Mouse (Mus musculus) gastrocnemius, postnatal 25 days (tissue): ENCODE measurements around the gene Hpn. TPM values are rescaled to one million over a fixed set of nuclear protein-coding genes. Genes with fewer than 3 reads are reported as not detected.

Experiments
- DNase-seq: peaks from one replicate; pipeline ENCODE4 v3.0.0; 2022
- total RNA-seq, 2 experiments: library from RNA; stranded (reverse); gene quantifications; 1 replicate in 1 of 2; 2 replicates in 1 of 2; pipeline ENCODE4 v1.2.3; 2021

Gene Hpn
- total RNA-seq, 2 experiments from 2014 or later: 15.5 to 17.3 TPM

DNA sequence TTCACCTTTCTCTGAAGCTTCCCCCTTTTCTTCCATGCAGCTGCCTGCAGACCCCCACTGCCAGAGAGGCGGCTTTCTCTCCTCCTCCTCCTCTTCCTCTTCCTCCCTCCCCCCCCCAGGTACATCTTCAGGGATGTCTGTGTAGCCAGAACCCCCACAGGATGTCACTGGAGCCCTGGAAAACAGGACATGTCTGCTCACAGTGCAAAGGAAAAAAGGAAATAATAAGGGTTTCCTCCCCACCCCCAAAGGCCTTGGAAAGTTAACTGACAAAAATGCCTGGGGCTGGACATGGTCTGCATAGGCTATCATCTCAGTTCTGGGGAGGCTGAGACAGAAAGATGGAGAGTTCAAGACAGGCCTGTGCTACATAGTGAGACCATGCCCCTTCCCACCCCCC, 34.0 kb downstream of the Hpn start:
- no peak for DNase-seq

DNA sequence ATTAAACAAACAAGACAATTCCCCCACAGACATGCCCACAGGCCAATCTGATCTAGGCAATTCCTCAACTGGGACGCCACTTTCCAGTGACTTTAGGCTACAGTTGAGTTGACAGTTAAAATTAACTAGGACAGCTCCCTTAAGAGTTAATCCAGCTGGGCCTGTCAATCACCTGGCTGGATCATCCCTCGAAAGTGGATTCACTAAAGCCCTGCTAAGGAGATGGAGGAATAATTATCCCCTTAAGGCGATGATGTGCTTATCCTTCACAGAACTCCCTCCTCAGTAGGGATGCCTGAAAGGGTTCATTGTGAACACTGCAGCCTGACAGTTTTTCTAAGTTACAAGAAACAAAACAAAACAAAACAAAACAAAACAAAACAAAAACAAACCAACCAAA, 34.5 kb downstream of the Hpn start:
- DNase-seq: no peak

DNA sequence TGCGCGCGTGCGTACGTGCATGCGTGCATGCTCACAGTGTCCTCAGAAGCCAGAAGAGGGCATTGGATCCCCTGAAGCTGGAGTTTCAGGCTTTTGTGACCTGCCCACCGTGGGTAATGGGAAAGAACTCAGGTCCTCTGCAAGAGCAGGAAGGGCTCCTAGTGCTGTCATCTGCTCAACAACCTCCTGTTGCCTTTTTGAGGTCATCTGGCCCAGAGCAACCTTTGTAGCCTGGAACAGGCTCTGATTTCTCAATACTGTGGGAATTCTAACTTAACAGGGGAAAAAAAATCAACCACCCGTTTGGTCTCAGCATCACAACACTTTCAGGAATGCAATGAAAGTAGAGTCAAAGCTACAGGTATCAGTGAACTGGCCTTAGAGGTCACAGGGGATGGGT, 35.4 kb downstream of the Hpn start:
- DNase-seq: no peak

DNA sequence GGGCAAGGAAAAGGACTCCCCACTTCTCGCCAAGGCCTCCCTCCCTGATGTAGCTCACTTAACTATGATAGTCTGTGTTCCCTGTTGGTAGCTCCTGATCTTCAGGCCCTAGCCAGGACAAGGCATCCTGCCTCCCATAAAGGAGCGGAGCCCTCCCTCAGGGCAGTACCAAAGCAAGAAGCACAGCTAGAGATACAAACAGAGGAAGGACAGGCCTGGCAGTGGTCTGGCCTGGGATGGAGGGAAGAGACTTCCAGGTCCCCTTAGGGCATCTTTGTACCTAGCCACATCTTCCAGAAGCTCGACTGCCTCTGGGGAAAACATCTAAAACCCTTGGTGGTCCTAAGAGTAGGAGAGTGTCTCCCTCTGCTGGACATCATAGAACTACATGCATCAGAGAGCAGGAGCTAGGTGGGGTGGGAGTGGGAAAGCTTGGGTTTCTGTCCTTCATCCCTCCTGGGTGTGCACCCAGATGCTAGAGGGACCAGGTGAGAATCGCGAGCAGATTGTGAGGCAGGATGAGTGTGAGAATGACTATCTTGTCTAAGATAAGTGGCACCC, 37.1 kb downstream of the Hpn start:
- DNase-seq: no peak

DNA sequence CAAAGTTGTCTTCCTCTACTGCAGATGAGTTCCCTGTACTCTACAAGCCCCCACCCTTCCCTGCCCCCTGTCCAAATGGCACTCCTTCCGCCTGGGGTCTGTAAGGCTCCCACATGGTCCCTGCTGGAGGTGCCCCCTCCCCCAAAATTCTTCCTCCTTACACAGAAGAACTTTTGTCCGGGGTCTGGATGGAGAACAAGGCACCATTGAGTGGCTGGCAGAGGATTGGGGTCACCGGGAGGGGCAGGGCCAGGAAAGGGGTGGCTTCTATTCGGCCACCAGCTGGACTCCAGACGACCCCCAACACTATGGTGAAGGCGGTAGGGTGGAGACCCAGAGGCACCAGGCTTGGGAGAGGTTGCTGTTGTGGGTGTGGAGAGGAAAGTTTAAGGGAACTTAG, 37.6 kb downstream of the Hpn start:
- DNase-seq: no peak

DNA sequence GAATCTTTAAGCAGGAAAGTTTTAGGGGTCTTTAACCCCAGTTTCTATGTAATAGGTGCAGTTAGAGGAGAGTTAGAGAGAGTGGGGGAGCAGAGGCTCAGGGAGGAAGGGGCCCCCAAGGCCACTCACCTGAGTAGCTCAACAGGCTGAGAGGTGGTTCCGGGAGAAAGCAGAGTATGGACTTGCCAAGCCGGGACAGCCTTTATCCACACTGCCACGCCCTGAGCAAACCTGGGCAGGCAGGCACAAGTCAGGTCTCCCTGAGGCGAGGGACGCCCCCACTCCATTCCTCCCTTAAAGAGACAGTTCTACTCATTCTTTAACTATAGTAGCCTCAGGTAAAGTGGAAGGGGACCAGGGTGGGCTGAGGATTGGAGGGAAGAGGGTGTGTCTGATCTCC, 38.6 kb downstream of the Hpn start, which contains the start of gene Fxyd3:
Gene Fxyd3, minus strand, starts transcription at position 213 of the 400 bp plus-strand sequence.
- DNase-seq: no peak

DNA sequence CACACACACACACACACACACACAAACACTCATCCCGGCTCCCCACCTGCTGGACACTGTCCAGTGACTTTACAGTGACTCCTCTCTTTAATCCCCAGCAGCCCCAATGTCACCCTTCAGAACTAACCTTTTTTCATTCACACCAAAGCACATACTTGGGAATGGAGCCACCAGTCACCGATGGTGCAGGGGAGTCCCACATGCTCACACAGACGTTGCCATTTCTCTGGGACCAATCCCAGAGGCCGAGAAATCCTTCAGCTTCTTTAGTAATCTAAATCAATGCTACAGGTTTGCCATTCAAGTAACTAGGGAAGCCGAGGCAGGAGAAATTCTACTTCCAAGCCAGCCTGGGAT, 40.4 kb downstream of the Hpn start:
- DNase-seq: no peak

DNA sequence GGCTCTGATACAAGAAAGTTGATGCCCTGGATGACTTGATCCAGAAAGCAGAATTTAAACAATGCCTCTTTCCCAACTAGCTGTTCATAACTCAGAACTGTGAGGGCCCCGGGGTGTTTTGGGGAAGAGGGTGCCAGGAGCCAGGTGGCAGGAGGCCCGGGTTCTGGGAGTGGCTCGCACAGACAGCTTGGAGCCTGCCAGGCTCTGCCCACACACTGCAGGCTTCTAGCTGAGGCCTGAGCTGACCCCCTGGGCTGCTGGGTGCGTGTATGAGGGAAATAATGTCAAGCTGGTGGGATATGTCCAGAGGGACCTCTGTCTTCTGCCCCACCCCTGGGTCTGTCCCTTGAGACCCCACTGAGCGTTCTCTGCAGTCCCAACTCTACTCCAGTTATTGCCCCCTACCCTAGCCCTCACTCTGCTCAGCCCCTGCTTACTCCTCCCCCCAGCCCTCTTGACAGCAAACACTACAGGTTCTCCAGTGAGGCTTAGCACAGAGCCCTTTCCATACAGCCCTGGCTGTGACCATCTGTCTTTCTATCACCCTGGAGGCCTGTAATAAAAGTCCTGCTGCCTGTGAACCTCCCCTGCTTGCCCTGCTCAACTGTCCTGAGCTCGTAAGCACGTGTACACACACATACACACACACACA, 40.9 kb downstream of the Hpn start:
- DNase-seq: no peak

DNA sequence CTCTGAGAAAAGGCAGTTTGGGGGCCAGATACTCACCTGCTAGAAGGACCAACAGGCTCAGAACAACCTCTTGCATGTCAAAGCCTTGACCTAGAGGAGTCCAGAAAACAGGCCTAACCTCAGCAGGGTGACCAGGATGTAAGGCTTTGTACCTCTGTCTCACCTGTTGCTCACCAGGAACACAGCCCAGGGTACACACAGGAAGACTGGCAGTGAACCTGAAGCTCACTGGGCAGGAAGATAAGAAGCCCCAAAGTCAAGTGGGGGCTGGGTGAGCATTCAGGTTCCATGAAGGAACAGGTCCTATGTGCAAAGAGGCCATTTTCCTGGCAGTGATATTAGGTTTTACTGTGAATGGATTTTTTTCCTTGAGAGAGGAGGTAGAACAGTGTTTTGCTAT, 41.5 kb downstream of the Hpn start:
- no peak for DNase-seq

DNA sequence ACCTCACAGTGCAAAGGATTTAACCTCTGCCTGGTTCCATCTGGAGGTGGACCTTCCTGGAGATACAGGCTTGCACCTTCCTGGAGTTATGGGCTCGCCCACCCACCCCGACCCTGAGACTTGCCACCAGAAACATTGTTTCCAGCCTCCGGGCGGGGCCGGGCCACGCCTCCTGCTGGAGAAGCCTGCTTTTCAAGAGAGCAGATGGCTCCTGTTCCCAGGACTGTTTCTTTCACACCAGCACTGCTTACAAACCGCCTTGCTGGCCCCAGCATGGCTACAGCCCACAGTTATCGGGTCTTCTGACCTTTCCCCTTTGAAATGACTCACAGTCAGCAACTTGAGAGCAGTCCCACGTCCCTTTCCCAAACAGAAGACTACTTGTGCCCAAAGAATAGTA, 42.8 kb downstream of the Hpn start:
- DNase-seq: no peak

DNA sequence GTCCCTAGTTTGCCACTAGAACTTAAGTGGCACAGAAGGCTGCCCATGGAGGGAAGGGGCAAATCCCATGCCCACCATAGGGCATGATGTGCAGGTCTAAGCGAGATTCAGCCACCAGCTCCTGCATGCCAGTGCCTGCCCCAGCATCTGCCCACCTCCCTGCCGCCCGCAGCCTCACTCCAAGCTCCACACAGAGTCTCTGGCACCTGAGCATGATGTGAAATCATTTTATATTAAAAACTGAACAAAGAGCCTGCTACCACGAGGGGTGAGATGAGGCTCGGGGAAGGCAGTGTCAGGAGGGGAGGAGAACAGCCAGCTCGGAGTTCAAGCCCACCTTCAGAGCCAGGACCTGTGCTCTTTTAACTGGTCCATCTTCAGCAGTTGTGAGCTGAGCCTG, 44.8 kb downstream of the Hpn start:
- no peak for DNase-seq

DNA sequence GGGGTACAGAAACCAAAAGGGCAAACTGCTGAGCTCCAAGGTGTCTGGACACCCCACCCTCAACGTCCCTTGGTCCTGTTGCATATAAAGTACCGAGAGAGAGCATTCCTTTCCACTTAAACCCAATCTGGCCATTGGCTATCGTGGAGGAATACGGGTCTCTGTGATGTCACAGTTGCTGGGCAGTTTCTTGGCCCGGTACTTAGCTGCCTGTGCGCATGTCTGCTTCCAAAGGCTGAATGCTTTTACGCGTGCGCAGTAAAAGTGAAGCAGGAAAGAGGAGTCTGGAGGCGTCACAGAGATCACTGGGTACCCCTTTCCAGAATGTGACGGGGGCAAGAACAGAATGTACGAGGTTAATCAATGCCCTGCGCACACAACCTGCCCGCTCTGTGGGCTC, 45.6 kb downstream of the Hpn start:
- no peak for DNase-seq

DNA sequence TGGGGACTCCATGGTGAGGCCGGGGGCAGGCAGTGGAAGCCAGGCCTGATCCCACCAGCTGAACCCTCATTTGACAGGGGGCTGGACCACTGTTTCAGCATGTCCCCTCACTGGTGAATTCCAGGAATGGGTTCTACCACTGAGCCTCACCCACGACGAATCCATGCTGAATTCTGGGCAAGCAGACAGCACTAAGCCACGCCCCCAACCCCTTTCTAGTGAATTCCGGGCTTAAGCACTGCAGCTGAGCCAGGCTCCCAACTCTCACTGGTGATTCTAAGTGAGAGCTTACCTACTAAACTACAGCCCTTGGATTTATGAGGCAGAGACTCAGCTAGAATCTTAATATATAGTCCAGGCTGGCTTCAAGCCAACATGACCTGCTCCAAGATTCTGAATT, 47.3 kb downstream of the Hpn start:
- DNase-seq: peak; percentile 54

DNA sequence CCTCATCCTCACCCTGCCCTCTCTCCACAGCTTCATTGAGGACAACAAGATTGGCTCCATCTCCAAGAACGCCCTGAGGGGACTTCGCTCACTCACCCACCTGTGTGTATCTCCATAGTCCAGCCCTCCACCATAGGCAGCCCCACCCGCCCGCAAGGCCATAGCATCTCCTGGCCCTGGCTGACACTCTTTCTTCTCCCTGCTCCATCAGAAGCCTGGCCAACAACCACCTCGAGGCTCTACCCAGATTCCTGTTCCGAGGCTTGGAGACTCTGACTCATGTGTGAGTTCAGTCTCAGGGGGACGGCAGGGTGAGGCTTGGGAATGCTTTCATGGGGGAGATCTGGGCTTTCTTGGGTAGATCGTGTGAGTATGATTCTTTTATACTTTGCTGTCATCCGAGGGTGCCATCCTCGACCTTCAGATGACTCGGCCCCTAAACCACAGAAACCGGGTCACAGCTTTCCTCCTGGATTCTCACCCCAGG, 52.0 kb downstream of the Hpn start:
- DNase-seq: no peak

DNA sequence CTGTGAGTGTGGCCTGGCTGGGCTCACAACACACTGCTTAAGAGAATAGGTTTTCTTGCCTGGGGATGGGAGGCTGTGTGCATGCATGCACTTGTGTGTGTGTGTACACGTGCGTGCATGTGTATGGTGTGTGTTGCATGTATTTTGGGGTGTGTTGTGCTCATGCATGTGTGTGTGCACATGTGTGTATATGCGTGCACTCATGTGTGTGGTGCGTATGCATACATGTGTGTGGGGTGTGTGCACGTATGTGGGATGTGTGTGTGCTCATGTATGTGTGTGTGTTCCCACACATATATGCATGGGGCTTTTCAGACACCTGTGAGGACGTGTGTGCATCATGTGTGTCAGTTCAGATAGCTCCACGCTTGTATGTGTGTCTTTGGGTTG, 54.5 kb downstream of the Hpn start:
- no peak for DNase-seq

DNA sequence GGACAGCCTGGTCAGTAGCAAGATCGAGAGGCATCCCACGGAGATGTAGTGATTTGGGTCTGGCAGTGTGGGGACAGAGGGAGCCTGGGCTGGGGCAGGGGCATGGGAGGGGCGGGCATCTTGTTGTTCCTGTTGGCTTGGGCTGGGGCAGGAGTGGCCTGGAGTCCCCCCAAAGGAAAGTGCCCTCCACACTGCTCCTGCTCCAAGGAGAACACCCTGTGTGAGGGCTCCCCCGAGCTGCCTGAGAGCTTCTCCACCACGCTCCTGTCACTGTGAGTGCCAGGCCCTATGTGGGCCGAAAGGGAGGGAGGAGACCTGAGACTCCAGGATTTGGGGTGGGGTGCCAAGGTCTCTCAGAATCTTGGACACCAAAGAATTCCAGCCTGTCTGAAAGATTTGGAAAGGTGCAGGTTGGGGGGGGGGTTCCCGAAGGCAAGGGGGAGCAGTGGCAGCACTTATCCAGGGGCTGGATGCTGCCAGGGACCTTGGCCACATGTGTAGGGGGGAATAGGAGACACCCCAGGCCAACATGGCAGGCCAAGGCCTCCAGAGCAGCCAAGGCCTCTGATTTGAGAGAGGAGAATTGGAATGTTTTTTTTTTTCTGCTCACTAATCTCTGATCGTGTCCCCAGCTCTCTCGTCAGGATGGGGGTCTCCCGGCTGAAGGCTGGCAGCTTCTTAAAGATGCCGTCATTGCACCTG, 55.0 kb downstream of the Hpn start:
- no peak for DNase-seq

DNA sequence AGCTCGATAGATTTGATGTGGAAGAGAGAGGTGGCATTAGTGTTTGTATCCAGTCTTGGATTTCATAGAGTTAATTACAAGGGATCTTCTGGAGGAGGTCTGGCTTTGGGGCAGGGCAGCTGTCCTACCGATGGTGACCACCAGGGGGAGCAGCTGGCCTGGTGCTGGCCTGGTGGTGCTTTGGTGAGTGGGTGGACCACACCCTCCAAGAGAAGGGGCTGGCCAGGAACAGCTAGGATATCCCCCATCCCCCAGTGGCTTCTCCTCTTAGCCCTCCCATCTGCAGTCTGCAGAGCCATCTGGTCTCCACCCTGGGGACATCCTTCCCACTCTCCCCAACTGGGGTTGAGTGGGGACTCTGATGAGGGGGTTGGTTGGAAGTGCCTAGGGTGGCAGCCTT, 56.0 kb downstream of the Hpn start, which contains the start of gene Lgi4:
Gene Lgi4, plus strand, starts transcription at position 235 of the 400 bp plus-strand sequence.
- DNase-seq: peak; percentile 91

DNA sequence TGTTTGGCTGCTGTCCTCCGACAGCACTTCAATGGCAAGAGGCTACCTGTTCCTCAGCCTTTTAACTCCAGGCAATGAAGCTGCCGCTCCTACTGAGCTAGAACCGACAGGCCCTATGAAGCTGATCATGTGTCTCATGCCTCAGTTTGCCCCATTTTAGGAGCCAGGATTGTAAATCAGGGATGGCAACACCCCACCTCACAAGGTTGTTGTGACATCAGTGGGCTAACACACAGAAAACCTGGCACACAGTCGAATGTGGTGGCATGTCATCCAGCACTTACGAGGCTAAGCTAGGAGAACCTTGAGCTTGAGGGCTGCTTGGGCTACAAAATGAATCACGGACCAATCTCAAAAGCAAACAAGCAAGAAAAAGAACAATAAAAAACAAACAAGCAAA, 56.9 kb downstream of the Hpn start:
- no peak for DNase-seq

DNA sequence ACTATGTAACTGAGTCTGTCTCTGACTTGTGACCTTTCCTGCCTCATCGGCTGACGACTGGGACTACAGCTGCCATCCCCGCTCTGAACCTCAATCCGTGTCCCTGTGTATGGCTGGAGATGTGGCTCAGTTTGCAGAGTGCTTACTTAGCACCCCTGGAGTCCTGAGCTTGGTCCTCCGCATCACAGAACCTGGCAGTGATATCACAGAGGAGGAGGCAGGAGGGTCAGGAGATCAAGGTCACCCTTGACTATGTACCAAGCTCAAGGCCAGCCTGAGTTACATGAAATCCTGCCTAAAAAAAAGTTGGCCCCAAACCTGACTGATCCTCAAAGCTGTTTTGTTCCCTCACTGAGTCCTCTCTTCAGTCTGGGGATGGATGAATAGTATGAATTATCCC, 57.4 kb downstream of the Hpn start:
- DNase-seq: no peak

DNA sequence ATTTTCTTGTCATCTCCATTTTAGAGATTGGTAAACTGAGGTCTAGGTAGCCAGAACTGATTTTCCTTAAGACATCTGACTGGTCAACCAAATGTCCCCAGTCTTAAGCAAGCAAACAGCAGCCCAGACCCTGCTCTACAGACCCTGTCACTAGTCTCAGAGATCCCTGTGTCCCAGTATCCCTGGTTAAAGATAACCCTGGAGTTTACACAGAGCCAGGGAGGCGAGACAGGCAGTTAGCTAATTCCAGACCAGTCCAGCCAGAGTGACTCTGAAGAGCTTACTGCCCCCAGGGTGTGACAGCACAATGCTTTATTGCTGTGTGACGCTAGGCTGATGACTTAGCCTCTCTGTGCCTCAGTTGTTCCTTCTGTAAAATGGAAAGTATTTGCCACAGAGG, 58.0 kb downstream of the Hpn start, which contains the start of gene Fxyd1:
Gene Fxyd1, minus strand, starts transcription at position 129 of the 400 bp plus-strand sequence.
- no peak for DNase-seq

DNA sequence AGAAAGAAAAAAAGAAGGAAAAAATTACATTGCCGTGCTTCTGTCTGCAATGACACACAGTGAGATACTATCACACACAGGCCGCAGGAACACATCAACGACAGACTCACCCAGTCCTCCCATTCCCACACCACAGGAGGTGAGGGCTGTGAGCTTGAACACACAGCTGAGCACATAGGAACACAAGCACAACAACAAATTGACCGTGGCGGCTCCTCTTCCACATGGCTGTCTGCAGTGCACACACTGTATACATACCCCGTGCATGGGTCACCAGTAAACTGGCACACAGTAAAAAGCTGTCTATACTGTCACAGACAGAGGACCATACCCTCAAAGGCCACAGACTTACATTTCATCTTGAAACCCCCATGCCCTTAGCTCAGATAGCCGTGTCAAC, 58.6 kb downstream of the Hpn start:
- DNase-seq: no peak

DNA sequence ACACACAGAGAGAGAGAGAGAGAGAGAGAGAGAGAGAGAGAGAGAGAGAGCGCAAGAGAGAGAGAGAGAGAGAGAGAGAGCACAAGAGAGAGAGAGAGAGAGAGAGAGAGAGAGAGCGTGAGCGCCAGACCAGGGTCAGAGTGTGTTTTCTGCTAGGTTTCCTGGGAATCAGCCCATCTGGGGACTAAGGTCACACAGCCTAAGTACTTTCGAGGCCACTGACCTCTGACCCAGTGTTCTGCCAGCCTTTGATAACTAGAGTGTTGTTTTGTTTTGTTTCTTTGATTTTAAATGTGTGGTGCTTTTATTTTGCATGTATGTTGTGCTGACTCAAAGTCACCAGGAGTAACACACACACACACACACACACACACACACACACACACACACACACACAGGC, 59.2 kb downstream of the Hpn start:
- no peak for DNase-seq

DNA sequence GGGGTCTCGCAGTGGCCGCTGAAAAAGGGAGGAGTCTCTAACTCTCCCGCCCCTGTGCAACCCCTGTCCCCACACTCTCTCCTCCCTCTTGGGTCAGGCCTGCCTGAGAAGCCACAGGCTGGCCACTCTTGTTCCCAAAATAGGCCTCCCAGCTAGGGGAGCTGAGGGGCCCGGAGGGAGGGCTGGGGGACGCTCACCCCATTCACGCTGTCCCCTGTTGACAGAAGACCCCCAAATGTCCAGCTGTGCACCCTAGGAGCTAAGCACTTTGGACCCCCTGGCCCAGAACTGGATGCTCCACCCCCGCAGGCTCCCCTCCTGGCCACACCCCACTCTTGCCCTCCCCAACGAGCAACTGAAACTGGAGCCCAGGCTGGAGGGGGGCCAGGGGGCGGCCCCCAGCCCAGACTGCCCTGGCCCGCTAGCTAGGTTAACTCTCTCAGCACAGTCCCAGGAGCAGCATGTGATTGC, 59.7 kb downstream of the Hpn start:
- peak; percentile 95 for DNase-seq
